Mouse (Mus musculus) skeletal muscle tissue, adult 2 months (tissue): ENCODE results near the gene Tescl.
A peak's percentile ranks its signal among the peaks of the same experiment; 100 is the strongest.

Experiments used
- DNase-seq: peaks from one replicate; pipeline ENCODE4 v3.0.0-alpha.2; 2012; ENCODE audit warnings: low read depth, low spot score

The Tescl gene

GRCm38 (mm10) chr7:24299823-24300481 is 33.8 kb downstream of the Tescl start:
- no peak for DNase-seq

- DNase-seq: peak; percentile 53
Observed at GRCm38 (mm10) chr7:24298973-24299708, 34.6 kb downstream of the Tescl start.

- DNase-seq: no peak
Observed at GRCm38 (mm10) chr7:24298635-24298972, 35.1 kb downstream of the Tescl start.

- no peak for DNase-seq
Observed at GRCm38 (mm10) chr7:24297361-24298095, 36.2 kb downstream of the Tescl start.

GRCm38 (mm10) chr7:24296386-24296785 is 37.4 kb downstream of the Tescl start:
- DNase-seq: no peak

- no peak for DNase-seq
Observed at GRCm38 (mm10) chr7:24295376-24295775, 38.4 kb downstream of the Tescl start.

- no peak for DNase-seq
Observed at GRCm38 (mm10) chr7:24294763-24295162, 39.0 kb downstream of the Tescl start.

- DNase-seq: no peak
Observed at GRCm38 (mm10) chr7:24293061-24293851, 40.5 kb downstream of the Tescl start.

GRCm38 (mm10) chr7:24291387-24292090 is 42.2 kb downstream of the Tescl start:
- DNase-seq: no peak

- no peak for DNase-seq
Observed at GRCm38 (mm10) chr7:24290106-24290693, 43.5 kb downstream of the Tescl start.

- DNase-seq: no peak
Observed at GRCm38 (mm10) chr7:24288512-24288911, 45.2 kb downstream of the Tescl start.

- no peak for DNase-seq
Observed at GRCm38 (mm10) chr7:24287670-24288069, 46.1 kb downstream of the Tescl start.

- no peak for DNase-seq
Observed at GRCm38 (mm10) chr7:24286916-24287315, 46.8 kb downstream of the Tescl start.

GRCm38 (mm10) chr7:24286090-24286489 is 47.6 kb downstream of the Tescl start:
- no peak for DNase-seq
